Mouse (Mus musculus): ENCODE data around the gene Trmt10a.
"Not testable (repeated sequence)": the region's sequence is repeated elsewhere in the genome, so short reads cannot be mapped to it uniquely, and the experiment has no call there.

The Trmt10a gene

GRCm38 (mm10) chr3:138133916-138134315, 9.3 kb upstream of the Trmt10a start:
- no peak for DNase-seq (ENCODE audit: low spot score in 2 of 2)

GRCm38 (mm10) chr3:138134528-138134927, 8.7 kb upstream of the Trmt10a start:
- DNase-seq (ENCODE audit: low spot score in 2 of 2) = no peak

- not testable (repeated sequence) for DNase-seq (ENCODE audit: low spot score in 2 of 2)
Measured at GRCm38 (mm10) chr3:138138146-138138545, 5.1 kb upstream of the Trmt10a start.

GRCm38 (mm10) chr3:138139663-138140062, 3.6 kb upstream of the Trmt10a start:
- DNase-seq (ENCODE audit: low spot score in 2 of 2) = no peak

- no peak for DNase-seq (ENCODE audit: low spot score in 2 of 2)
Measured at GRCm38 (mm10) chr3:138142052-138142732, 1.1 kb upstream of the Trmt10a start.

- no peak for DNase-seq (ENCODE audit: low spot score in 2 of 2)
Measured at GRCm38 (mm10) chr3:138142733-138143314, 424 bp upstream of the Trmt10a start.

GRCm38 (mm10) chr3:138144060-138144641, 903 bp downstream of the Trmt10a start:
- no peak for DNase-seq (ENCODE audit: low spot score in 2 of 2)

- DNase-seq (ENCODE audit: low spot score in 2 of 2) = peak; percentile 64 to 73
Measured at GRCm38 (mm10) chr3:138144642-138145171, 1.5 kb downstream of the Trmt10a start, which contains the start of gene Mttp. TSS of gene Mttp (minus strand) at chr3:138144968.

GRCm38 (mm10) chr3:138148811-138149210, 5.6 kb downstream of the Trmt10a start:
- no peak for DNase-seq (ENCODE audit: low spot score in 2 of 2)

GRCm38 (mm10) chr3:138155062-138155461, 11.8 kb downstream of the Trmt10a start:
- no peak for DNase-seq (ENCODE audit: low spot score in 2 of 2)

- DNase-seq (ENCODE audit: low spot score in 2 of 2) = no peak
Measured at GRCm38 (mm10) chr3:138156651-138157050, 13.4 kb downstream of the Trmt10a start.

GRCm38 (mm10) chr3:138161623-138162022, 18.4 kb downstream of the Trmt10a start:
- DNase-seq (ENCODE audit: low spot score in 2 of 2) = no peak

GRCm38 (mm10) chr3:138162553-138163183, 19.4 kb downstream of the Trmt10a start:
- no peak for DNase-seq (ENCODE audit: low spot score in 2 of 2)

GRCm38 (mm10) chr3:138173291-138173690, 30.0 kb downstream of the Trmt10a start:
- DNase-seq (ENCODE audit: low spot score in 2 of 2) = no peak

- DNase-seq (ENCODE audit: low spot score in 2 of 2) = no peak
Measured at GRCm38 (mm10) chr3:138175551-138175950, 32.3 kb downstream of the Trmt10a start.

- no peak for DNase-seq (ENCODE audit: low spot score in 2 of 2)
Measured at GRCm38 (mm10) chr3:138182019-138182418, 38.8 kb downstream of the Trmt10a start.

- no peak for DNase-seq (ENCODE audit: low spot score in 2 of 2)
Measured at GRCm38 (mm10) chr3:138183371-138183770, 40.1 kb downstream of the Trmt10a start.

- DNase-seq (ENCODE audit: low spot score in 2 of 2) = no peak
Measured at GRCm38 (mm10) chr3:138185290-138185689, 42.0 kb downstream of the Trmt10a start.

- no peak for DNase-seq (ENCODE audit: low spot score in 2 of 2)
Measured at GRCm38 (mm10) chr3:138185995-138186930, 43.0 kb downstream of the Trmt10a start.

- no peak for DNase-seq (ENCODE audit: low spot score in 2 of 2)
Measured at GRCm38 (mm10) chr3:138192260-138192659, 49.0 kb downstream of the Trmt10a start.

GRCm38 (mm10) chr3:138193683-138194302, 50.5 kb downstream of the Trmt10a start, which contains the start of gene 4930579F01Rik:
TSS of gene 4930579F01Rik (minus strand) at chr3:138193825.
- no peak for DNase-seq (ENCODE audit: low spot score in 2 of 2)
